Mouse (Mus musculus): Measurements from ENCODE around the gene Rmnd5a.
"Not testable (repeated sequence)": the region's sequence is repeated elsewhere in the genome, so short reads cannot be mapped to it uniquely, and the experiment has no call there.

Gene Rmnd5a

GRCm38 (mm10) chr6:71440492-71441250, at the start of gene Rmnd5a:
Rmnd5a (minus strand) TSS chr6:71440637.
- peak; percentile 96 to 98 for DNase-seq (ENCODE audit: low read depth in 2 of 2, low spot score in 2 of 2)

- DNase-seq (ENCODE audit: low read depth in 2 of 2, low spot score in 2 of 2): no peak
Observed at GRCm38 (mm10) chr6:71487966-71488365, 47.5 kb upstream of the Rmnd5a start.

- DNase-seq (ENCODE audit: low read depth in 2 of 2, low spot score in 2 of 2): no peak
Observed at GRCm38 (mm10) chr6:71486867-71487266, 46.4 kb upstream of the Rmnd5a start.

GRCm38 (mm10) chr6:71486226-71486625, 45.8 kb upstream of the Rmnd5a start:
- no peak for DNase-seq (ENCODE audit: low read depth in 2 of 2, low spot score in 2 of 2)

- no peak for DNase-seq (ENCODE audit: low read depth in 2 of 2, low spot score in 2 of 2)
Observed at GRCm38 (mm10) chr6:71485246-71485645, 44.8 kb upstream of the Rmnd5a start.

- DNase-seq (ENCODE audit: low read depth in 2 of 2, low spot score in 2 of 2): no peak
Observed at GRCm38 (mm10) chr6:71481136-71481535, 40.7 kb upstream of the Rmnd5a start.

- no peak for DNase-seq (ENCODE audit: low read depth in 2 of 2, low spot score in 2 of 2)
Observed at GRCm38 (mm10) chr6:71480136-71480535, 39.7 kb upstream of the Rmnd5a start.

- DNase-seq (ENCODE audit: low read depth in 2 of 2, low spot score in 2 of 2): not testable (repeated sequence)
Observed at GRCm38 (mm10) chr6:71479588-71479987, 39.2 kb upstream of the Rmnd5a start.

GRCm38 (mm10) chr6:71478816-71479568, 38.6 kb upstream of the Rmnd5a start:
- not testable (repeated sequence) for DNase-seq (ENCODE audit: low read depth in 2 of 2, low spot score in 2 of 2)

GRCm38 (mm10) chr6:71476783-71477182, 36.3 kb upstream of the Rmnd5a start:
- DNase-seq (ENCODE audit: low read depth in 2 of 2, low spot score in 2 of 2): no peak

GRCm38 (mm10) chr6:71475604-71476003, 35.2 kb upstream of the Rmnd5a start:
- no peak for DNase-seq (ENCODE audit: low read depth in 2 of 2, low spot score in 2 of 2)

GRCm38 (mm10) chr6:71472786-71473185, 32.3 kb upstream of the Rmnd5a start:
- no peak for DNase-seq (ENCODE audit: low read depth in 2 of 2, low spot score in 2 of 2)

GRCm38 (mm10) chr6:71471830-71472520, 31.5 kb upstream of the Rmnd5a start:
- DNase-seq (ENCODE audit: low read depth in 2 of 2, low spot score in 2 of 2): no peak

- no peak for DNase-seq (ENCODE audit: low read depth in 2 of 2, low spot score in 2 of 2)
Observed at GRCm38 (mm10) chr6:71469291-71469690, 28.9 kb upstream of the Rmnd5a start.

- no peak for DNase-seq (ENCODE audit: low read depth in 2 of 2, low spot score in 2 of 2)
Observed at GRCm38 (mm10) chr6:71467766-71468165, 27.3 kb upstream of the Rmnd5a start.

- no peak for DNase-seq (ENCODE audit: low read depth in 2 of 2, low spot score in 2 of 2)
Observed at GRCm38 (mm10) chr6:71465146-71465545, 24.7 kb upstream of the Rmnd5a start.

- DNase-seq (ENCODE audit: low read depth in 2 of 2, low spot score in 2 of 2): no peak
Observed at GRCm38 (mm10) chr6:71457956-71458608, 17.6 kb upstream of the Rmnd5a start.

GRCm38 (mm10) chr6:71453983-71454739, 13.7 kb upstream of the Rmnd5a start:
- not testable (repeated sequence) for DNase-seq (ENCODE audit: low read depth in 2 of 2, low spot score in 2 of 2)

GRCm38 (mm10) chr6:71452792-71453191, 12.4 kb upstream of the Rmnd5a start:
- no peak for DNase-seq (ENCODE audit: low read depth in 2 of 2, low spot score in 2 of 2)

- DNase-seq (ENCODE audit: low read depth in 2 of 2, low spot score in 2 of 2): no peak
Observed at GRCm38 (mm10) chr6:71445560-71445959, 5.1 kb upstream of the Rmnd5a start.

- DNase-seq (ENCODE audit: low read depth in 2 of 2, low spot score in 2 of 2): no peak
Observed at GRCm38 (mm10) chr6:71444756-71445155, 4.3 kb upstream of the Rmnd5a start.

Measured in CD8-positive naive resting alpha-beta T cell, adult 2 months (primary cell).